Mouse (Mus musculus): ENCODE data around the gene Cfd.

- TF ChIP-seq CTCF (IDR thresholded peaks at IDR 0.05; ENCODE audit: extremely low read depth, insufficient read depth, low read length) = no peak
- no peak for TF ChIP-seq POLR2A (IDR thresholded peaks at IDR 0.05; ENCODE audit: extremely low read depth, insufficient read depth, low read length)
Measured at GRCm38 (mm10) chr10:79933145-79933679, 42.6 kb downstream of the Cfd start.

Measured in cortical plate, adult 2 months (tissue).